Mouse (Mus musculus) limb, embryonic 13.5 days (tissue): ENCODE results near the gene Tnfrsf26. TPM values are rescaled to one million over a fixed set of nuclear protein-coding genes. Genes with fewer than 3 reads are reported as not detected.

ENCODE experiments used
- ATAC-seq: fragments of 200-750 bp; cut with Nextera tagmentation; 2 replicates; pipeline ENCODE4 v1.8.0; 2017; ENCODE audit warnings: low read depth, moderate number of reproducible peaks, moderate TSS enrichment; ENCODE audit not compliant: low FRiP score
- H3K27ac ChIP-seq: fragments of 300-500 bp; sonication (generic); 2 replicates; pipeline ENCODE4 v1.5.1; 2015; ENCODE audit warnings: inconsistent platforms, mild to moderate bottlenecking, moderate library complexity
- H3K27me3 ChIP-seq: fragments of 300-500 bp; sonication (generic); 2 replicates; pipeline ENCODE4 v1.6.1; 2015; ENCODE audit warnings: mild to moderate bottlenecking, inconsistent platforms
- H3K36me3 ChIP-seq: fragments of 300-500 bp; sonication (generic); 2 replicates; pipeline ENCODE4 v1.6.1; 2015; ENCODE audit warnings: inconsistent platforms, mild to moderate bottlenecking, moderate library complexity
- H3K4me1 ChIP-seq: fragments of 300-500 bp; sonication (generic); 2 replicates; pipeline ENCODE4 v1.6.1; 2015; ENCODE audit warnings: inconsistent platforms
- H3K4me2 ChIP-seq: fragments of 300-500 bp; sonication (generic); replicated peaks from 2 replicates; pipeline ENCODE4 v1.6.1; 2015; ENCODE audit warnings: inconsistent platforms, mild to moderate bottlenecking, moderate library complexity
- H3K4me3 ChIP-seq: fragments of 300-500 bp; sonication (generic); 2 replicates; pipeline ENCODE4 v1.5.1; 2015; ENCODE audit warnings: moderate library complexity, mild to moderate bottlenecking, inconsistent platforms
- H3K9ac ChIP-seq: fragments of 300-500 bp; sonication (generic); 2 replicates; pipeline ENCODE4 v1.6.1; 2015; ENCODE audit warnings: mild to moderate bottlenecking, inconsistent platforms
- H3K9me3 ChIP-seq: fragments of 300-500 bp; sonication (generic); 2 replicates; pipeline ENCODE4 v1.6.1; 2016; ENCODE audit warnings: inconsistent platforms
- WGBS: fragments of 180-500 bp; shearing (Covaris S2); methylation state at CpG from one replicate; pipeline ENCODE4 v1.1.7; 2015; 5-methylcytosine and 5-hydroxymethylcytosine counted together
- polyA plus RNA-seq: library from polyadenylated mRNA; unstranded; fragments of >200 nt; fragmentation: Nextera tagmentation; extraction: Ambion mirVana; gene quantifications from 2 replicates; pipeline ENCODE4 v1.2.1, GENCODE M21; 2015

The Tnfrsf26 gene
- polyA plus RNA-seq, 1 experiment from 2014 or later = 0.27 TPM

GRCm38 (mm10) chr7:143626178-143626577, 2.3 kb downstream of the Tnfrsf26 start:
- H3K9me3 ChIP-seq = no peaks in the 10 kb centered on the region
- ATAC-seq = no peak
- no peak overlapping the region for H3K9ac ChIP-seq
- no peak overlapping the region for H3K27ac ChIP-seq
- H3K27me3 ChIP-seq = no peaks in the 10 kb centered on the region
- H3K36me3 ChIP-seq = no peaks in the 10 kb centered on the region
- WGBS = 55% methylated on average over 2 of the region's 2 CpGs
- no peak overlapping the region for H3K4me2 ChIP-seq
- no peak overlapping the region for H3K4me3 ChIP-seq
- H3K4me1 ChIP-seq = no peaks in the 10 kb centered on the region

GRCm38 (mm10) chr7:143625151-143625550, 3.4 kb downstream of the Tnfrsf26 start:
- H3K27ac ChIP-seq = no peak overlapping the region
- no peaks in the 10 kb centered on the region for H3K36me3 ChIP-seq
- ATAC-seq = no peak
- H3K27me3 ChIP-seq = no peaks in the 10 kb centered on the region
- H3K4me1 ChIP-seq = no peaks in the 10 kb centered on the region
- H3K4me2 ChIP-seq = no peak overlapping the region
- H3K9ac ChIP-seq = no peak overlapping the region
- WGBS = 74% methylated on average over 5 of the region's 5 CpGs
- H3K4me3 ChIP-seq = no peak overlapping the region
- no peaks in the 10 kb centered on the region for H3K9me3 ChIP-seq

DNA sequence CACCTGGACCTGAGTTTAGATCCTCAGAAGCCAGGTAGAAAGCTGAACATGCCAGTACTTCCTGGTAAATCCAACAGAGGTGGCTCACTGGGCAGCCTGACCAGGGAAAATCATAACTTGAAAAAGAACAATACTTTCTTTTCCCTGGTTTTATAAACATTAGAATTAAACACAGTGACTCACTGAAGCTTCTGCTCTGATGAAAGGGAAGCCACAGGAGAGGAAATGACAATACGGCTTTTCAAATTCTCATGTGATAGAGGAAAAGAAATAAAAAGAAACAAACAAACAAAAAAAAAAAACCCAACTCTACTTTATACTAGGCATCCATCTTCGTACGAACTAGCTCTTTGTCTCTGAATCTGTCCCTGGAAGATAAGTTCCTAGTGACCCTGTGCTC, 4.0 kb downstream of the Tnfrsf26 start:
- H3K27ac ChIP-seq = no peak overlapping the region
- no peaks in the 10 kb centered on the region for H3K27me3 ChIP-seq
- ATAC-seq = no peak
- no peak overlapping the region for H3K9ac ChIP-seq
- H3K9me3 ChIP-seq = no peaks in the 10 kb centered on the region
- 91% methylated on average over 3 of the region's 3 CpGs for WGBS
- no peaks in the 10 kb centered on the region for H3K4me1 ChIP-seq
- no peak overlapping the region for H3K4me2 ChIP-seq
- no peaks in the 10 kb centered on the region for H3K36me3 ChIP-seq
- H3K4me3 ChIP-seq = no peak overlapping the region

DNA sequence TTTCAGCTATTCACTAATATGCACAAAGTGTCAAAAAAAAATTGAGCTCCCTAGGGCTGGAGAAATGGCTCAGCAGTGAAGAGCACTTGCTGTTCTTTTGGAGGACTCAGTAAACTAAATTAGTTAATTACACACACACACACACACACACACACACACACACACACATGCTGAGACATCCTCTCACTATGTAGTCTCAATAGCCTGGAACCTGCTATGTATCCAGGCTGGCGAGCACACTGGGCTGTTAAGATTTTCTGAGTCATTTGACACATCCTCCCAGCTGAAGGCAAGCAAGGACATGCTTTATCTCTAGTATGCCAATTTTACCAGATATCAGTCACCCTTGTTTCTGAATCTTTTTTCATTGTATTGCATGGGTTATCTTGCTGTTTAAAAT, 7.6 kb downstream of the Tnfrsf26 start:
- Histone ChIP-seq H3K9me3 (no peaks in the 10 kb centered on the region), H3K4me3 (no peak overlapping the region), H3K36me3 (no peaks in the 10 kb centered on the region), H3K4me2 (no peak overlapping the region), H3K27ac (no peak overlapping the region), H3K9ac (no peak overlapping the region), H3K4me1 (no peaks in the 10 kb centered on the region), H3K27me3 (no peaks in the 10 kb centered on the region)
- WGBS = 64% methylated on average over 1 of the region's 1 CpGs
- no peak for ATAC-seq

DNA sequence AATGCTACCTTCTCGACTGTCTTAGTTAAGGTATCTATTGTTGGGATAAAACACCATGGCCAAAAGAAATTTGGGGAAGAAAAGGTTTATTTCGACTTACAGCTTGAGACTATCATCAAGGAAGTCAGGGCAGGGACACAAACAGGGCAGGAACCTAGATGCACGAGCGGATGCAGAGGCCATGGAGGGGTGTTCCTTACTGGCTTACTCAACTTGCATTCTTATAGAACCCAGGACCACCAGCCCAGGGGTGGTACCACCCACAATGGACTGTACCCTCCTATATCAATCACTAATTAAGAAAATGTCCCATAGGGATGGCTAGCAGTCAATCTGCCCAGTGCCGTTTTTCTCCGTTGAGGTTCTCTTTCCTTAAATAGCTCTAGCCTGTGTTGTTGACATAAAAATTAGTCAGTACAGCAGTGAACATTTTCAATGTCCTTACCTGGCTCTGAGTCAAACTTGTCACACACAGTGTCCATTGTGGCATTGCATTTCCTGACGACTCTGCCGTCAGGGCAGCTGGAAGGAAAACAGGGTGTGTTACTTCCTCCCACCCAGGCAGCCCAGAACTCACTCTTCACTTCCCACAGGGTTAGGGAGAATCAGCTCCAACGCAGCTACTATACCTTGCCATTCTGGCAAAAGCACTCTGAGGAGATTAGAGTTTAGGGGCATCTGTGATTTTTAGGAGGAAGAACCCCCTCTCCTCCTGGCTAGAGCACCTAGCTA, 14.0 kb downstream of the Tnfrsf26 start:
- H3K36me3 ChIP-seq = no peaks in the 10 kb centered on the region
- H3K9me3 ChIP-seq = no peaks in the 10 kb centered on the region
- H3K27ac ChIP-seq = no peak overlapping the region
- 67% methylated on average over 9 of the region's 9 CpGs for WGBS
- no peak for ATAC-seq
- no peaks in the 10 kb centered on the region for H3K27me3 ChIP-seq
- H3K4me2 ChIP-seq = no peak overlapping the region
- H3K4me3 ChIP-seq = no peak overlapping the region
- no peak overlapping the region for H3K9ac ChIP-seq
- no peaks in the 10 kb centered on the region for H3K4me1 ChIP-seq

DNA sequence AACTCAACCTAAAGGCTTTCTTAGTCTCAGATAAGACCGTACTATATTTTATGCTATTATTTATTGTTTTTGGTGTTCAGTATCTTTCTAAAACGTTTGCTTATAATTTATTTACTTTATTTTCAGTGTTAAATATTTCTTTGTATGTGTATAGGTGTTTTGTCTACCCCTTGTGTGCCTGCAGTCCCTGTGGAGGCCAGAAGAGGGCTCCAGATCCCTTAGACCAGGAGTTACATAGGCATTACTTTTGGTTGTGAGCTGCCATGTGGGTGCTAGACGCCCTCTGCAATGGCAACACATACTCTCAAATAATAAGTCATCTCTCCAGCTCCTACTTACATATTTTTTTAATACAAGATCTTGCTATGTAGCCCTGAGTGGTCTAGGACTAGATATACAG, 16.3 kb downstream of the Tnfrsf26 start:
- Histone ChIP-seq H3K27ac (no peak overlapping the region), H3K36me3 (no peaks in the 10 kb centered on the region), H3K9ac (no peak overlapping the region), H3K4me3 (no peak overlapping the region), H3K9me3 (no peaks in the 10 kb centered on the region), H3K4me1 (no peaks in the 10 kb centered on the region), H3K4me2 (no peak overlapping the region), H3K27me3 (no peaks in the 10 kb centered on the region)
- 55% methylated on average over 3 of the region's 3 CpGs for WGBS
- no peak for ATAC-seq

GRCm38 (mm10) chr7:143605321-143605720, 23.2 kb downstream of the Tnfrsf26 start:
- no peaks in the 10 kb centered on the region for H3K4me1 ChIP-seq
- no peaks in the 10 kb centered on the region for H3K36me3 ChIP-seq
- ATAC-seq = no peak
- no peak overlapping the region for H3K4me2 ChIP-seq
- no peak overlapping the region for H3K4me3 ChIP-seq
- 86% methylated on average over 3 of the region's 3 CpGs for WGBS
- H3K9ac ChIP-seq = no peak overlapping the region
- H3K9me3 ChIP-seq = no peaks in the 10 kb centered on the region; the same call in 1 of the 2 replicates
- H3K27ac ChIP-seq = no peak overlapping the region
- H3K27me3 ChIP-seq = no peaks in the 10 kb centered on the region

DNA sequence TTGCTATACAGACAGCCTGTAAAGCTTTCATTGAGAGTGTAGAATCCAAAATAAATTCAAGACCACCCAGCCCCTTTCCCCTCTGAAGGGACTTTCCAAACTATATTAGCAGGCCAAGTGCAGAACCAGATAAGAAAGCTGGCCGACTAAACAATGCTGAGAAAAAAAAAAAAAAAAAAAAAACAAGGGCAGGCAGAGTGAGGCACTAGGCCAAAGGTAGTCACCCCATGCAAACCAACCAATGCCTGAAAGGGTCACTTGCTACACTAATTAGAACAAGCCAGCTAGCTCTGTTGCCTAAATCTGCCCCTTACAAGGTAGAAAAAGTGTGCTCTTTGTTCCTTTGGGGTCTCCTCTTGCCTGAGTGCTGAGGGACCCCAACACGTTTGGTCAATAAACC, 23.6 kb downstream of the Tnfrsf26 start:
- Histone ChIP-seq H3K9me3 (no peaks in the 10 kb centered on the region; the same call in 1 of the 2 replicates), H3K27me3 (no peaks in the 10 kb centered on the region), H3K9ac (no peak overlapping the region), H3K4me3 (no peak overlapping the region), H3K4me2 (no peak overlapping the region), H3K27ac (no peak overlapping the region), H3K36me3 (no peaks in the 10 kb centered on the region), H3K4me1 (no peaks in the 10 kb centered on the region)
- no peak for ATAC-seq
- WGBS = 73% methylated on average over 2 of the region's 2 CpGs

DNA sequence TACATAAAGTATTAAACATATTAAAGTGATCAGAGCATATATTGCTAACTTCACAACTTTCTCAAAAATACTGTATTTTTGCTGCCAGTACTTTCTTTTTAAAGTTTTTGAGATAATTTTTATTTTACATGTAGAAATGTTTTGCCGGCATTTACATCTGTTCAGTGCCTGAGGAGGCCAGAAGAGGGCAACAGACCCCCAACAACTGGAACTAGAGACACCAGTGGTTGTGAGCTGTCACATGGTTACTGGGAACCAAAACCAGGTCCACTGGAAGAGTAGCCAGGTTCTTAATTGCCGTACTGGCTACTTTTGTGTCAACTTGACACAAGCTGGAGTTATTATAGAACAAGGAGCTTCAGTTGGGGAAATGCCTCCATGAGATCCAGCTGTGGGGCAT, 26.8 kb downstream of the Tnfrsf26 start:
- H3K36me3 ChIP-seq = no peaks in the 10 kb centered on the region
- peaks cover 13% of the 10 kb centered on the region for H3K4me1 ChIP-seq
- no peak overlapping the region for H3K9ac ChIP-seq
- no peaks in the 10 kb centered on the region; the same call in 1 of the 2 replicates for H3K9me3 ChIP-seq
- H3K4me2 ChIP-seq = no peak overlapping the region
- H3K27ac ChIP-seq = no peak overlapping the region
- no peak for ATAC-seq
- 71% methylated on average over 2 of the region's 2 CpGs for WGBS
- no peaks in the 10 kb centered on the region for H3K27me3 ChIP-seq
- no peak overlapping the region for H3K4me3 ChIP-seq

- no peak for ATAC-seq
- H3K4me1 ChIP-seq = peaks cover 13% of the 10 kb centered on the region
- WGBS = 7% methylated on average over 15 of the region's 15 CpGs
- peak overlapping the region; percentile 35; the same call in 1 of the 2 replicates for H3K9ac ChIP-seq
- H3K4me2 ChIP-seq = peak overlapping the region; percentile 94
- peaks cover 7% of the 10 kb centered on the region for H3K36me3 ChIP-seq
- H3K27ac ChIP-seq = no peak overlapping the region
- H3K9me3 ChIP-seq = no peaks in the 10 kb centered on the region
- H3K4me3 ChIP-seq = peak overlapping the region; percentile 92
- H3K27me3 ChIP-seq = no peaks in the 10 kb centered on the region
These were observed 28.2 kb downstream of the Tnfrsf26 start for GRCm38 (mm10) chr7:143600231-143600740.

GRCm38 (mm10) chr7:143599428-143600230, 28.9 kb downstream of the Tnfrsf26 start, which contains the start of gene Cars:
TSS of gene Cars (minus strand) at chr7:143600090.
- Histone ChIP-seq H3K27ac (no peak within 1 kb of the TSS; the same call in 1 of the 2 replicates), H3K4me3 (peak within 1 kb of the TSS; percentile 92)
- WGBS = 1% methylated on average over 35 of the region's 35 CpGs

DNA sequence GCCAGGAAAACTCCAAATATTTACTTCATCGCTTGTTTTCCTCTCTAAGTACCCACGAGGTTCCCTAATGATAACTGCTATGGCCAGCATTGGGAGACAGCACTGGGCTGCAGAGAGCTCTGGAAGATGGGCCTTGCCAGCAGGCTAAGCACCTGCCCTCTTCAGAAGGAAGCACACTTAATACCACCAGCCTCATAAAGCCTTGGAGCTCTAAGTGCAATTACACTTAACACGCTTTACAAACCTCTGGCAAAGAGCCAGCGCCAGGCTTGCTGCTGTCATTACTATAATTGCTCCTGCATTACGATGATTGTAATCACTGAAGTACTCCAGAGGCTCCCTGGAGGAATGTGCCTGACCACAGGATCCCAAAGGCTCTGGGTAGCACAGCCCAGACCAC, 33.7 kb downstream of the Tnfrsf26 start:
- 38% methylated on average over 5 of the region's 5 CpGs for WGBS
- ATAC-seq = no peak
- Histone ChIP-seq H3K9me3 (no peaks in the 10 kb centered on the region), H3K4me3 (no peak overlapping the region), H3K4me1 (peaks cover 21% of the 10 kb centered on the region), H3K36me3 (peaks cover 42% of the 10 kb centered on the region), H3K4me2 (no peak overlapping the region), H3K27ac (no peak overlapping the region), H3K9ac (no peak overlapping the region), H3K27me3 (no peaks in the 10 kb centered on the region)

More at GRCm38 (mm10) chr7:143599428-143600230, 28.9 kb downstream of the Tnfrsf26 start, which contains the start of gene Cars:
- no peaks in the 10 kb centered on the region for H3K9me3 ChIP-seq
- peak within 1 kb of the TSS; percentile 94 for H3K4me2 ChIP-seq
- peaks cover 7% of the 10 kb centered on the region for H3K36me3 ChIP-seq
- peaks cover 19% of the 10 kb centered on the region for H3K4me1 ChIP-seq
- H3K27me3 ChIP-seq = no peaks in the 10 kb centered on the region
- ATAC-seq = peak; percentile 99
- H3K9ac ChIP-seq = peak within 1 kb of the TSS; percentile 95
